Mouse (Mus musculus): ENCODE results near the gene Nfil3.

Nfil3 gene

GRCm38 (mm10) chr13:52980951-52981421, at the start of gene Nfil3:
Gene Nfil3 (minus strand): TSS chr13:52981073.
- DNase-seq (ENCODE audit: low spot score in 2 of 2), result peak; percentile 65 to 86

GRCm38 (mm10) chr13:53024285-53024684, 43.4 kb upstream of the Nfil3 start:
- no peak for DNase-seq (ENCODE audit: low spot score in 2 of 2)

GRCm38 (mm10) chr13:53020282-53020681, 39.4 kb upstream of the Nfil3 start:
- DNase-seq (ENCODE audit: low spot score in 2 of 2), result no peak

GRCm38 (mm10) chr13:53019532-53019931, 38.7 kb upstream of the Nfil3 start:
- no peak for DNase-seq (ENCODE audit: low spot score in 2 of 2)

- DNase-seq (ENCODE audit: low spot score in 2 of 2), result no peak
Measured at GRCm38 (mm10) chr13:53018976-53019375, 38.1 kb upstream of the Nfil3 start.

- DNase-seq (ENCODE audit: low spot score in 2 of 2), result peak in 1 of 2 experiments; percentile 37
Measured at GRCm38 (mm10) chr13:53017983-53018382, 37.1 kb upstream of the Nfil3 start.

GRCm38 (mm10) chr13:53017117-53017516, 36.2 kb upstream of the Nfil3 start:
- DNase-seq (ENCODE audit: low spot score in 2 of 2), result no peak

GRCm38 (mm10) chr13:53011426-53011825, 30.6 kb upstream of the Nfil3 start:
- no peak for DNase-seq (ENCODE audit: low spot score in 2 of 2)

GRCm38 (mm10) chr13:53008489-53009184, 27.8 kb upstream of the Nfil3 start:
- DNase-seq (ENCODE audit: low spot score in 2 of 2), result peak in 1 of 2 experiments; percentile 59

- no peak for DNase-seq (ENCODE audit: low spot score in 2 of 2)
Measured at GRCm38 (mm10) chr13:53007781-53008180, 26.9 kb upstream of the Nfil3 start.

GRCm38 (mm10) chr13:53003286-53003685, 22.4 kb upstream of the Nfil3 start:
- no peak for DNase-seq (ENCODE audit: low spot score in 2 of 2)

GRCm38 (mm10) chr13:53001511-53001935, 20.6 kb upstream of the Nfil3 start:
- DNase-seq (ENCODE audit: low spot score in 2 of 2), result peak; percentile 30 to 51

- no peak for DNase-seq (ENCODE audit: low spot score in 2 of 2)
Measured at GRCm38 (mm10) chr13:53000481-53000880, 19.6 kb upstream of the Nfil3 start.

- no peak for DNase-seq (ENCODE audit: low spot score in 2 of 2)
Measured at GRCm38 (mm10) chr13:52998541-52998940, 17.7 kb upstream of the Nfil3 start.

GRCm38 (mm10) chr13:52997806-52998205, 16.9 kb upstream of the Nfil3 start:
- DNase-seq (ENCODE audit: low spot score in 2 of 2), result no peak

GRCm38 (mm10) chr13:52996201-52996600, 15.3 kb upstream of the Nfil3 start:
- DNase-seq (ENCODE audit: low spot score in 2 of 2), result no peak

GRCm38 (mm10) chr13:52994197-52994881, 13.5 kb upstream of the Nfil3 start:
- peak in 1 of 2 experiments; percentile 15 for DNase-seq (ENCODE audit: low spot score in 2 of 2)

- no peak for DNase-seq (ENCODE audit: low spot score in 2 of 2)
Measured at GRCm38 (mm10) chr13:52990139-52990538, 9.3 kb upstream of the Nfil3 start.

GRCm38 (mm10) chr13:52989005-52989404, 8.1 kb upstream of the Nfil3 start:
- no peak for DNase-seq (ENCODE audit: low spot score in 2 of 2)

- DNase-seq (ENCODE audit: low spot score in 2 of 2), result no peak
Measured at GRCm38 (mm10) chr13:52987880-52988279, 7.0 kb upstream of the Nfil3 start.

GRCm38 (mm10) chr13:52986215-52986780, 5.4 kb upstream of the Nfil3 start:
- DNase-seq (ENCODE audit: low spot score in 2 of 2), result no peak

- peak in 1 of 2 experiments; percentile 22 for DNase-seq (ENCODE audit: low spot score in 2 of 2)
Measured at GRCm38 (mm10) chr13:52985508-52986214, 4.8 kb upstream of the Nfil3 start.

Data from urinary bladder, postnatal 36 days (tissue).